Mouse (Mus musculus): ENCODE measurements at regions not wholly inside any gene's neighbourhood (a gene's known extent, or its start where the extent isn't known, plus 50 kb on each side); places are given as distances from the start of the nearest gene placed in this dataset.
A peak's percentile ranks its signal among the peaks of the same experiment; 100 is the strongest.

DNA sequence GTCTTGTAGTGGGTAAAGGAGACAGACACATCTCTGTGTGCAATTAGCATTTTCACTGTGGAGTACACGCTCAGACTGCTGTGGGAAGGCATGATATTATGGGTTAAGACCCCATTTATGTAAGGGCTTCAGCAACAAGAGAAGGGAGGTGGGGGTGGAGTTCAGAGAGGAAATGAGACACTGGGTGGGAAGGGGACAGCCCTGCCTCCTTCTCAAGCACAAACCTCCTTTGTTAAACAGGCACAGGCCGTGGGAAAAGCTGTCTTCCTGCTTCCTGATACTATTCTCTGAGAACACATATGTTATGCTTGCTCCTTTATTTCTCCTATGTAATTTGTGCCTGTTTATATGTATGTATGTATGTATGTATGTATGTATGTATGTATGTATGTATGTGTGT, 237.4 kb upstream of the Cxcr4 start:
- no peak for DNase-seq (ENCODE audit: low spot score)

- no peak for DNase-seq (ENCODE audit: low spot score)
Observed at GRCm38 (mm10) chr1:128826419-128826818, 234.3 kb upstream of the Cxcr4 start.

DNA sequence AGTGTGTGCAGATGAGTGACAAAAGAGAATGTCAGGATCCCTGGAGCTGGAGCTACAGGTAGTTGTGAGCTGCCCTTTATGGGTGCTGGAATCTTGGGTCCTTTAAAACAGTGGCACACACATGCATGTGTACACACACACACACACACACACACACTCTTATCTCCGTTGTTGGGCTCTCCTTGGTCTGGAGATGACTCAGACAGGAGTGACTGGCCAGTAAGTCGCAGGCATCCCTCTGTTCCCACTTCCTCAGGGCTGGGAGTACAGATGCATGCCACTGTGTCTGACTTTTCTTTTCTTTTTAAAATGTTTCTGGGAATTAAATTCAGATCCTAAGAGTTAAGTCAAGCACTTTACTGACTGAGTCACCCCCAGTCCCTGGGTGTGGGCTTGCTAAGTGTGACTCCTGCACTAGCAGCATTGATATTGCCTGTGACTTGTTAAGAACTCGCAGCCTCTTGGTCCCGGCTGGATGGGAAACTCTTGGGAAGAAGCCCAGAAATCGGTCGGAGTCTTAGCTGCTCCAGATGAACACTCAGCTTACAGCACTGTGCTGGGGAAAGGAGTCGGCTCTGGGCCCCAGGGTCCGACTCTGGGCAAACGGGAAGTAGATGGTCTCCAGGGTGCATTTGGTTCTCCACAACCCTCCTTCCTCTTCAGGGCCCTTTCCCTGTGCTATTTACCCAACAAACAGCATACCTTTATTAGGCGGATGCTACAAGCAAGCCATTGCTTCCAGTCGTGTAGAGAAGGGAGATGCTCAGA, 233.0 kb upstream of the Cxcr4 start:
- DNase-seq (ENCODE audit: low spot score), result no peak

DNA sequence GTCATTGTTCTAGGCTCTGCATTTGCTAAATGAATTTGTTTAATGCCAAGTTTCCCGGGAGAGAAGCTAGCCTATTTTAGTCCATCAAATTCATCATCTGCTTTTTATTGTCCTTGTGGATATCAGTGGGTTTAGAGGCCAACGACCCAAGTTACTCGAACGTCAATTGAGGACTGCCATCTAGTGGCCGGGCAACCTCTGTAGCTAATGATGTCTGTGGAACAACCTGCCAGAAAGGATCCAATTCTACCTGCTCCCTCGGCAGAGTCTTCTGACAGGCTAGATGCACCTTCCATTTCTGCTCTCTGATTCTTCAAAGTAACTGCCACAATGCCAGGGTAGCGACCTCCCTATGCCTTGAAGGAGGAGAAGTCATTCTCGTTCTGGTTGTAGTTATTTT, 232.1 kb upstream of the Cxcr4 start:
- peak; percentile 85 for DNase-seq (ENCODE audit: low spot score)

DNA sequence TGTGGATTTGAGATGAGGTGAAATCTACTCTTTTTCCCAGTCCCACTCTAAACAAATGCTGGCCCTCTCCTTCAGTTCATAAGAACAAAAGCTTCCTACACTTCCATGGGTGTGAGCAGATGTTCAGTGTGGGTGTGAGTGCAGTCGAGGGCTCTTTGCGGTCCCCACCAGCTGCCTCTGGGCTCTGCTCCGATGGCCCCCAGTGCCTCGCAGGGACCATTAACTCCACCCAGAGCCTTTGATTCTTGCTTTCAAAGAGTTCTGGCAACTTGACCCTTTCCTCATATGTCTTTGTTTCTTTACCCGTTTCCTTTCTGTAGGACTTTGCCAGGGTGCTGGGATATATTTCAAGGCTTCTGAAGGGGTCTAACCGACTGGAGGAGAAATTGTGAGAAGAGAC, 229.9 kb upstream of the Cxcr4 start:
- no peak for DNase-seq (ENCODE audit: low spot score)

DNA sequence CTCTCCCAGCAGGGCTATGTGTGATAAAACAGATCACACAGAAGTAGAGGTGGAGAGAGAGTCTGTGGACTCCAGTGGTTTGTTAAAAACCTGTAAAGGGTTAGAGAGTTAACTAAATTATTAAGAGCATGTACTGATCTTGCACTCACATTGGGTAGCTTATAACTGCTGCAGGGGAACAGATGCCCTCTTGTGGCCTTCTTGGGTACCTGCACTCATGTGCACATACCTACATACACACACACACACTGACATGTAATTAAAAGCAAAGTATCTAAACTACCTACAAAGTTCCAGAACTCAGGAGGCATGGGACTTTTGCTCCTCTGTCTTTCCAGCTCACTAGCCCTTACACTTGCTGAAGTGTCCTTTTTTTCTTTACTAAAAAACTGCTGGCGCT, 228.4 kb upstream of the Cxcr4 start:
- no peak for DNase-seq (ENCODE audit: low spot score)

GRCm38 (mm10) chr1:128819611-128820010, 227.5 kb upstream of the Cxcr4 start:
- no peak for DNase-seq (ENCODE audit: low spot score)

DNA sequence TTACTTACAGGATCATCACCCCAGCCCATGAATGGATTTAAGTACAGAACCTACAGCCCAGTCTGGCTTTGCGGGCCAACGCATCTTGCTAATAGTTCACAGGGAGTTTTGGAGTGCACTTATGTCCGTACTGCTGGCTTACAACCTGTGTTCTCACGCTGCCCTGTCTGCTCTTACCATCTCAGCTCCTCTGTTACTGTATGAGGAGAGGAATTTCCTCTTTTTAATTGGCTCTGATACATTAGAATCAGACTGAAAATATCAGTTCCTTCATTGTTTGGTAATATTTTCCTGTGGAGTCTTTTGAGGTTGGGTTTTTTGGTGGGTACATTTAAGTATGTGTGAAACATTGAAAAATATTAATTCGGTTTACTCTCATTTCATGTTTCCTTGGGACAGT, 221.3 kb upstream of the Cxcr4 start:
- no peak for DNase-seq (ENCODE audit: low spot score)

DNA sequence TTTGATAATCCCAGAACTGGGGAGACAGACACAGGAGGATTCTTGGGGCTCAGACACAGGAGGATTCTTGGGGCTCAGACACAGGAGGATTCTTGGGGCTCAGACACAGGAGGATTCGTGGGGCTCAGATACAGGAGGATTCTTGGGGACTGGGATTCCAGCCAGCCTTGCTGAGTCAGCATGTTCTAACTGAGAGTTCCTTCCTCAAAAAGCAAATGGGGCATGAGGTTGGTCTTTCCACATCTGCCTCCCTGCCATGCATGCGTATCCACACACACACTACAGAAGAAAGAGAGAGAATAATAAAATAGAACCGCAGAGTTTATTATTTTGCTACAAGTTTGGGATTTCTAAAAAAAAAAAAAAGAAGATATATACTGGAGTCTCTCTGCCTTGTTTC, 218.8 kb upstream of the Cxcr4 start:
- DNase-seq (ENCODE audit: low spot score), result no peak

DNA sequence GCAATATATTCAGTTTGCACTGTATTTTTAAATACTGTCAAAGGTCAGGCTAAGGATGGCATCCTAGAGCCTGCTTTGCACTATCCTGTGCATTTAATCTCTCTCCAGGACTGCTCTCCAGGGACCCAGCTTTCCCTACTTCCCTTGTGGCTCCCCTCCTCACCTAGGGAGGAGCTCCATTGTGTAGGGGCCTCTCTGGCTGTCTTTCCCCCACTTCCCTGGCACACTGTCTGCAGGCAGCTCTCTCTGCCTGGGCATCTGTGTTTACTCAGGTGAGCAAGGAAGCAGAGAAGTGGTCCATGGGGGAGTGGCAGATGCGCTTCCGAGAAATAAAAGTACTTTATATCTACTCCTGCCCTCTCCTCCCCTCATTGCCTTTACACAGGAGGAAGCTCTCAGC, 218.0 kb upstream of the Cxcr4 start:
- no peak for DNase-seq (ENCODE audit: low spot score)

DNA sequence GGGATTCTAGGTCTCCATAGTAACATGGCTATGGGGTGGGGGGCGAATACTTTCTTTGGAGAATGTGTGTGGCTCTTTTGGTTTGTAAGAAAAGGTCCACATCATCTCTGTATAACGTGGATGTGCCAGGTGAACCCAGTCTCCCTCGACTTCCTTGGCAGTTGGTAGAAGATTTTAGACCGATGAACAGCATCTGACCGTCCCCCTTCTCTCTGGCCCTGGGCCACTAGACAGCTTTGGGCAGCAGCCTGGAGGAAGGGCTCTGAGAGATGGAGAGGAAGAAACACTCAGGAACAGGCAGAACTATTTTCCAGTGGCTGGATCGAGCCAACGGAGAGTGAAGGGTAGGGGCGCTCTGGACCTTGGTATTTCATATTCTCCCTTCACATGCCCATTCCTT, 217.5 kb upstream of the Cxcr4 start:
- DNase-seq (ENCODE audit: low spot score), result no peak

- DNase-seq (ENCODE audit: low spot score), result no peak
Observed at GRCm38 (mm10) chr1:128808599-128808998, 216.5 kb upstream of the Cxcr4 start.

- no peak for DNase-seq (ENCODE audit: low spot score)
Observed at GRCm38 (mm10) chr1:128805687-128806653, 213.9 kb upstream of the Cxcr4 start.

- DNase-seq (ENCODE audit: low spot score), result no peak
Observed at GRCm38 (mm10) chr1:128803433-128804060, 211.5 kb upstream of the Cxcr4 start.

DNA sequence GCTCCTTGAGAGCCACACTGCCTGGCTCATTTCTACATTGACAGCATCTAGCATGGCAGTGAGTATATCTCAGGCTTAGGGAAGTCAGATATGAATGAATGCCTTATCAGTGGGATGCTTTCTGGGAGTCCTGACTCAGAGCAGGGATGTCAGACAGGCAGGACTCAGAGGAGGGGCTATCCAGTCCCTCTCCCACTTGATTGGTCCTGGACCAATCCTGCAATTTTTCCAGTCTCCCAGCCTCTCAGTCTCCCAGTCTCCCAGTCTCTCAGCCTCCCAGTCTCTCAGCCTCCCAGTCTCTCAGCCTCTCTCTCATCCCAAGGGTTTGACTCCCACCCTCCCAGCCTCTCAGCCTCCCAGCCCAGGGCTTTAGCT, 211.0 kb upstream of the Cxcr4 start:
- no peak for DNase-seq (ENCODE audit: low spot score)

DNA sequence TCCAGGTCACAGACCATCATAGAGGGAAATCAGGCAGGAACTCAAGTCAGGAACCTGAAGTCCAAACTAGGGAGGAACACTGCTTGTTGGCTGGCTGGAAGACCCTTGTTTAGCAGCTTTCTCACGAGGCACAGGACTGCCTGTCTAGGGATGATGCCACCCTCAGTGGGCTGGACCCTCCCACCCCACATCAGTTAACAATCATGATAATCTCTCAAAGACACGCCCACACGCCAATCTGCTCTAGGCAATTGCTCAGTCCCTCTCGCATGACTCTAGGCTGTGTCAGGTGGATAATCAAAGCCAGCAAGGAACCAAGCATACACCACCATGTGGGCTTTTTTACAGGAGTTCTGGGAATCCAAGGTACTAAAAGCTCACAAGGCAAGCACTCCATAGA, 206.6 kb upstream of the Cxcr4 start:
- DNase-seq (ENCODE audit: low spot score), result no peak

DNA sequence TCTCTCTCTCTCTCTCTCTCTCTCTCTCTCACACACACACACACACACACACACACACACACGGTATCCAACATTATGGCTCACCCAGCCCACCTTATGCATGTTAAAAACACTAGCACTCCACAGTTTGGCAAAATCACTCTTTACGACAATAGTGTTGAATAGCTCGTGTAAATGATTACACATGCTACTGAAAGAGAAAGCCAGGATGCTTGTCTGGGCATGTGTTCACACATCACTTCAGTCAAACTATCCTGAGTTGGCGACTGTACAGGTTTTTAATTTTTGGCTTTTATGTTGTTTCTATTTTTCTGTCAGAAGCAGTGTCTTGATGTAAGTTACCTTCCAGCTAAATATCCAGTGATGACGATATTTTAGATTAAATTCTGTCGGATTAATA, 203.6 kb upstream of the Cxcr4 start:
- DNase-seq (ENCODE audit: low spot score), result no peak

DNA sequence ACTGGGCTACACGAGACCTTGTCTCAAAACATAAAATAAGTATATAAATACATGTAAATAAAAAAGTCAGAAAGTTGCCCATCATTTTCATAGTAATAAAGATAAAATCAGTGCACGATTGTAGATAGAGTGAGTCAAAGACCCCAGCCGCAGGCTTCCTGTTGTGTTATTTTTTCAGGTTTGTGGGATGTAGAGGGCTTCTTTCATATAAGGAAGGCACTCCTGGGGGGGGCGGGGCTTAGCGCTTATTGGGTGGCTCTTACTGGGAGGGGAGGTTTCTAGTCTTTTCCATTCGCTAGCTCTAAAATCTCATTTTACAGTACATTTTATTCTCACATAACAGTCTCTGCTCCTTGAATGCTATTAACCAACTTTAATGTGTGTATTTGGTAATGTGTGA, 198.8 kb upstream of the Cxcr4 start:
- peak; percentile 59 for DNase-seq (ENCODE audit: low spot score)

DNA sequence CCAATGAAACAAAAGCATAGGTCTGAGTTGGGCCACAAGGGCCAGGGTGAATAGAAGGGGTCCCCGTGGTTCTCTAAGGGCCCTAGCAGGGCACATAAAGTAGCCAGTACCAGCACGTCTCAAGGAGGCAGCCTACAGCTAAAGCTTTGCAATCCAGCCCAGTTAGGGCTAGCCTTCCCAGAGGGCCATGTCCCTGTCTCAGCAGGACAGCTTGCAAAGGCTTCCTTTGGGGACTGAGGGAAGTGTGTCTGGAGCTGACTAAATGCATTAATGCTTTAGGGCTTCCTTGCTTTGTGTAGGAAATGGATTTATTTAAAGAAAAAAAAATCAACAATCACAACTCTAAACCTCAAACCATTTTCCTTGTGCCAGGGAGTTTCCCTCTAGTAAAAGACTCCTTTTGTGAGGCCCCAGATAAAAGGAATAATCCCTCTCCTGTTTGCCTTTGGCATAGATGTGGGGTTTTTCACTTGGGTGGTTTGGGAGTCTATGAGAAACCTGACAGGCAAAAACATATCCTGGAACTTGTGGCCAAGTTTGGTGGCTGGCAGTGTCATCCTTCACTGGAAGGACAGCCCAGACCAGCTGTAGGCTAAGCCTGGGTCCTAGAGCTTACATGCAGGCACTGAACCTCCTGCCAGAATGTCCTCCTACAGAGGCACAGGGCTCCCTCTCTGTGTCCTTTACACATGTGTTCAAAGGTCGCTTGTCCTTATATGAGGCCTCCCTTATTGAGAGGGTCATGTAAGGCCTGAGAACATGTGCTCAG, 197.7 kb upstream of the Cxcr4 start:
- no peak for DNase-seq (ENCODE audit: low spot score)

GRCm38 (mm10) chr1:128788227-128788626, 196.1 kb upstream of the Cxcr4 start:
- no peak for DNase-seq (ENCODE audit: low spot score)

GRCm38 (mm10) chr1:128786941-128787569, 195.0 kb upstream of the Cxcr4 start:
- peak; percentile 72 for DNase-seq (ENCODE audit: low spot score)

Data from thymus, postnatal 0 days (tissue).